Mouse (Mus musculus): ENCODE results near the gene Scgb1b24. TPM values are rescaled to one million over a fixed set of nuclear protein-coding genes. Genes with fewer than 3 reads are reported as not detected.

Gene Scgb1b24
- polyA plus RNA-seq (2015; fragmentation: Nextera tagmentation; extraction: Ambion mirVana), result not detected in 2 replicates

DNA sequence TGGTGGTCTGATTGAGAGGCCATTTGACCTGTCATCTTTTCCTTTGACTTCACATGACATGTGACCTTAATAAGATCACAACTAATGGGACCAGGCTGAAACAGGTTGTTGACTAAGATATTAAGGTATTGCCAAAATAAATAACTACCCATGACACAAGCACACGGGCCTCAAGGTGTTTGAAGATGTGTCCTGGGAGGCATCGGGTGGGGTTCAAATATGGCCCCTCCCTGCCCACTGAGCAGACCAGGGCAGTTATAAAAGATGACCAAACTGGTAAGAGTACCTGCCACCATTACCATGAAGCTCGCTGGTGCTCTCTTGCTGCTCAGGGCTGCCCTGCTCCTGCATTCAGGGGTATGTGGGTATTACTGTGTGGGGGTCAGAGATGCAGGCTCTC, at the start of gene Scgb1b24:
Scgb1b24 (plus strand) TSS at position 301 of the 400 bp plus-strand sequence.
- Histone ChIP-seq H3K4me3 (no peak within 1 kb of the TSS), H3K9ac (no peak within 1 kb of the TSS), H3K27ac (replicated peaks) (no peak within 1 kb of the TSS), H3K27me3 (no peaks in the 10 kb centered on the region), H3K9me3 (peaks cover 58% of the 10 kb centered on the region), H3K36me3 (no peaks in the 10 kb centered on the region), H3K4me2 (no peak within 1 kb of the TSS), H3K4me1 (replicated peaks) (no peaks in the 10 kb centered on the region)
- WGBS, result 77% methylated on average over 3 of the region's 3 CpGs
- no peak for ATAC-seq (ENCODE audit: low read depth)

- ATAC-seq (ENCODE audit: low read depth), result no peak
These were observed 4.4 kb upstream of the Scgb1b24 start, which contains the start of gene Scgb2b24 for GRCm38 (mm10) chr7:33739212-33739611. Gene Scgb2b24 (minus strand): TSS chr7:33739312.

More at GRCm38 (mm10) chr7:33739212-33739611, 4.4 kb upstream of the Scgb1b24 start, which contains the start of gene Scgb2b24:
- Histone ChIP-seq H3K27me3 (no peaks in the 10 kb centered on the region), H3K4me1 (replicated peaks) (no peaks in the 10 kb centered on the region), H3K4me2 (no peak within 1 kb of the TSS), H3K9me3 (peaks cover 79% of the 10 kb centered on the region), H3K36me3 (no peaks in the 10 kb centered on the region), H3K27ac (replicated peaks) (no peak within 1 kb of the TSS), H3K9ac (no peak within 1 kb of the TSS), H3K4me3 (no peak within 1 kb of the TSS)
- 82% methylated on average over 2 of the region's 2 CpGs for WGBS

Other genes starting within 250 kb of the Scgb1b24 start
- not detected in 2 replicates for gene Scgb2b21, start 223.3 kb upstream of the Scgb1b24 start, polyA plus RNA-seq (2015; fragmentation: Nextera tagmentation; extraction: Ambion mirVana)
- gene Scgb2b24, start 4.5 kb upstream of the Scgb1b24 start, polyA plus RNA-seq (2015; fragmentation: Nextera tagmentation; extraction: Ambion mirVana), result not detected in 2 replicates
- not detected in 2 replicates for gene Scgb2b26, start 201.2 kb downstream of the Scgb1b24 start, polyA plus RNA-seq (2015; fragmentation: Nextera tagmentation; extraction: Ambion mirVana)